17 mouse cellular contexts compared by ENCODE assay signal in genomic region chr19:8936736-8937135, GRCm38 (mm10).
"Had no signal": no experiment of that assay in that cellular context is flagged by ENCODE, and none has a peak within 500 bp of the region (broad histone marks: within the 10 kb centered on the region; RNA-seq: fewer than 3 reads in every experiment).

No protein-coding gene starts in this region.

- H3K27me3 ChIP-seq: lung, embryonic 15.5 days; megakaryocyte, embryonic 14.5 days; midbrain, embryonic 12.5 days; neural tube, embryonic 12.5 days; stomach, embryonic 15.5 days had no signal

- H3K27ac ChIP-seq: lung, embryonic 15.5 days; macrophage; midbrain, embryonic 12.5 days; neural tube, embryonic 12.5 days; stomach, embryonic 15.5 days; stomach, postnatal 0 days had no signal

- H3K4me3 ChIP-seq: lung, embryonic 15.5 days; megakaryocyte, embryonic 14.5 days; midbrain, embryonic 12.5 days; neural tube, embryonic 12.5 days; stomach, embryonic 15.5 days had no signal

- DNase-seq: liver, postnatal 0 days; lung, adult 2 months; lung, postnatal 14 days; lung, postnatal 36 days; midbrain, embryonic 14.5 days; right cerebral cortex, postnatal 14 days; thymus, adult 2 months; thymus, postnatal 25 days; thymus, postnatal 4 days had no signal

- H3K9ac ChIP-seq: liver, postnatal 0 days; lung, embryonic 15.5 days; midbrain, embryonic 12.5 days; neural tube, embryonic 12.5 days; stomach, embryonic 15.5 days had no signal

- ATAC-seq: liver, postnatal 0 days; lung, postnatal 0 days had no signal

- H3K4me2 ChIP-seq: lung, embryonic 15.5 days; midbrain, embryonic 12.5 days; neural tube, embryonic 12.5 days; stomach, embryonic 15.5 days had no signal

- H3K9me3 ChIP-seq: lung, embryonic 15.5 days; megakaryocyte, embryonic 14.5 days; midbrain, embryonic 12.5 days; neural tube, embryonic 12.5 days; stomach, embryonic 15.5 days had no signal
